Mouse (Mus musculus) heart, postnatal 10 days (tissue): ENCODE measurements at regions not wholly inside any gene's neighbourhood (a gene's known extent, or its start where the extent isn't known, plus 50 kb on each side); places are given as distances from the start of the nearest gene placed in this dataset.

Experiments used
- DNase-seq, 2 experiments: peaks; one replicate each; pipeline ENCODE4 v3.0.0; 2021
- intact Hi-C: fragments of 180-260 bp; cut with DNase I; formaldehyde crosslinking; loops from one replicate; pipeline ENCODE4 v1.15.1; 2025

DNA sequence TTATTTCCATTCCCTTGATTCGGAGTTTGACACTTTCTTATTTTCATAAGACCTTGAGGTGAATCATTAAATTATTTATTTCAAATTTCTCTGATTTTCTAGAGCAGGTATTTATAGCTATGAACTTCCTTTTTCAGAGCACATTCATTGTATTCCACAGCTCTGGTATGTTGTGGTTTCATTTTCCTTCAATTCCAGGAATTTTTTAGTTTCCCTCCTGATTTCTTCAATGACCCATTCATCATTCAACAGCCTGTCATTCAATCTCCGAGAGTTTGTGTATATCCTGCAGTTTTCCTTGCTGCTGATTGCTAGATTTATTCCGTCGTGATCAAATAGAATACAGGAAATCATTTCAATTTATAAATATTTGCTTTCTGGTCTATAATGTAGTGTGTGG, 264.7 kb upstream of the Rtl1 start:
- intact Hi-C loops: no loop called here
- no peak for DNase-seq

- no peak for DNase-seq
- intact Hi-C loops: no loop called here
Observed at GRCm38 (mm10) chr12:109871021-109871420, 270.9 kb upstream of the Rtl1 start.

DNA sequence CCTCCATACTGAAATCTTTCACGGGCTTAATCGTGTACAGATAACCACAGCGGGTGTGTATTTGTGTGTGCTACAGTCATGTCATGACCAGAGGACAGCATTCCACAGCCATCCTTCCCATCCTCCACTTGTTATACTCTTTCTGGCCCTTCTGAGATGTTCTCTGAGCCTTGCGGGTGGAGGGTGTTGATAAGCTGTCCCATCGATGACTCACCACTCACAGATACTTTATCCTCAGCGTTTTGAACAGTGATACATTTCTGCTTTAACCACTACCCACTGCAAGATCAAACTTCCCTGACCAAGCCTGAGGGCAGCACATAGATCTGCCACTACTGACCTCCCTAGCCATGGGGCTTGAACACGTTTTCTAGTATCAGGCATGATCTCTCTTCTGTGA, 274.3 kb upstream of the Rtl1 start:
- DNase-seq: no peak
- intact Hi-C loops: no loop called here

DNA sequence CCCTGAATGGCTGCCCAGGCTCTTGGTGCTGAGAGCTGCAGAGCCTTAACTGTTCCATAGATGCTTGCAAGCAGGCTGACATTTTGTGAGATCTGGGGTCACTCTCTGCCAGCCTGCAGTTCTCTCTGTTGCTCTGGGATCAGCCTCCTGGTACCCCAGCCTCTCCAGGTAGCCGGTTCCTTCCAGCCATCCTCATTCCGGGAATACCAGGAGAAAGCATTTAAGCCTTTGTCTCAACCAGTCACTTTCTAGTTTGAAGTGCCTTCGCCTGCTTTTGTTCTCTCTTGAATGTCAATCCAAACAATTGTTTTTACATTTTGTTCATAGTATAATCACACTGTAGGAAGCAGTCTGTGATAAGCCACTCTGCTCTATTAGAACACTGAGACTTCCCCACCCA, 281.0 kb upstream of the Rtl1 start:
- DNase-seq: no peak
- intact Hi-C loops: no loop called here

GRCm38 (mm10) chr12:109891206-109891605, 291.1 kb upstream of the Rtl1 start:
- intact Hi-C loops: no loop called here
- no peak for DNase-seq

DNA sequence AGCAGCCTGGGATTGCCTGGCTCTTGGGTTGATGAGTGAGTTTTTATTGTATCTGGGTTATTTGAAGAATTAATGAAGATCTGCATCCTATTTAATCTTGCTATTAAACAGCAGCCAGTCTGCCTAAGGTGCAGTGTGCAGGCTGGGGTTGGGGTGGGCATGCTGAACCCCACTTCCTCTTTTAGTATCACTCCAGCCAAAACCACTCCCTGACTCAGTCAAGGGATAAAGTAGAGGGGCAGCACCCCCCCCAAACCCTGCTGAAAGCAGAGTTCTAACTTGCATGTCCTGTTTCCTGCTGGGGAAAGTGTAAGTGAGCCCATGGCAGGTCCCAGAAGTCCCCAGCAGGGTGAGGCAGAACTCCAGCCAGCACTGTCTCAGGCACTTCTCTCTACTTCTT, 292.7 kb upstream of the Rtl1 start:
- intact Hi-C loops: no loop called here
- no peak for DNase-seq

DNA sequence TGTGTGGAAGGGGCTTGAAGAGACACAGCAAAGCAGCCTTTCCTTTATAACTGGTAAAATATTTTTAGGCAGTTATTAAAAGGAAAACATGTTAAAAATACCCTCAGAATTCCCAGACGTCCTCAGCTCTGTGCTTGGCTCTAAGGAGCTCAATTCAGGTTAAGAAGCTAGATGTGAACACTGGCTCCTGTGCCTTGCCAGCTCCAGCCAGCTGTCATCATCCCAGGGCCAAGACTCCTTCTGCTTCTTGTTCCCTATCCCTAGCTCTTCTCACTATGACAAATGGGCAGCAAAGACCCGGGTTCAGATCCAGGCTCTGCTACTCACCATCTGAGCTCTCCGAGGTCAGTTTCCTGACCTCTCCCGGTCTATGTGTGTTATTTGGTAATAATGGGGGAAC, 293.5 kb upstream of the Rtl1 start:
- DNase-seq: peak in 1 of 2 experiments; percentile 21
- intact Hi-C loops: no loop called here

DNA sequence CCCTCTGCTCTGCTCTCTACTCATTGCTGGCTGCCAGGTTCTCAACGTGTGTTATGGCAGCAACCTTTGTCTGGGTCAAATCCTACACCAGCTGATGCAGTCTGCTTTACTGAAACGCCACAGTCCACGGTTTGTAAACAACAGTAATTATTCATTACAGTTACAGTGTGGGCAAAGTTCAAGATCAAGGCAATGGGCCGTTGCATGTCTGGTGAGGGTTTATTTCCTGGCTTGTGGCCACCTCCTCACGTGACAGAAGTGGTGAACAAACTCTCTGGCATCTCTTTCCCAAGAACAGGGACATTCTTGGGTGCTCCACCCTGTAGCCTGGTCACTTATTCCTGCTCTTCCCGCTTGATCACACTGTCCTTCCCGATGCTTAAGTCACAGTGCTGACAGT, 295.3 kb upstream of the Rtl1 start:
- intact Hi-C loops: no loop called here

DNA sequence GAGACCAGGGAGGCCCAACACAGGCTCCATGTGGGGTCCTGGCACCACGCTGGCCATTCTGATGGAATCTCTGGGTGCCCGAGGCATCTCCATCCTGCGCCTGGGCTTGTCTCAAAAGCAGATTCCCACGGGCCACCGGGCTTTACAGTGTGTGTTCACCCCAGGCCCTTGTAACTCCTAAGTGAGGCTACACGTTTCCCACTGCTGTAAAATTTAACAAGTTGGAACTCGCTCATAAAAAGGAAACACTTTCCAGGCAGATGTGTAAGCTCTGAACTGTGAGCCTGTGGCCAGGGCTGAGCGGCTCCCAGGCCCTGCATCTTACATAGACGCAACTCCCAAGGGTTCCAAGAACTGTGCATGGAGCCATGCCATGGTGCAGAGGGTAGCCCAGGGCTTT, 296.3 kb upstream of the Rtl1 start:
- intact Hi-C loops: no loop called here
- DNase-seq: no peak

More for the DNA sequence above, 295.3 kb upstream of the Rtl1 start:
- DNase-seq: no peak

GRCm38 (mm10) chr12:109896906-109897305, 296.8 kb upstream of the Rtl1 start:
- no peak for DNase-seq
- intact Hi-C loops: no loop called here

GRCm38 (mm10) chr12:109897861-109898385, 297.8 kb upstream of the Rtl1 start:
- intact Hi-C loops: no loop called here
- DNase-seq: peak in 1 of 2 experiments; percentile 5

GRCm38 (mm10) chr12:109899420-109899819, 299.3 kb upstream of the Rtl1 start:
- intact Hi-C loops: no loop called here

DNA sequence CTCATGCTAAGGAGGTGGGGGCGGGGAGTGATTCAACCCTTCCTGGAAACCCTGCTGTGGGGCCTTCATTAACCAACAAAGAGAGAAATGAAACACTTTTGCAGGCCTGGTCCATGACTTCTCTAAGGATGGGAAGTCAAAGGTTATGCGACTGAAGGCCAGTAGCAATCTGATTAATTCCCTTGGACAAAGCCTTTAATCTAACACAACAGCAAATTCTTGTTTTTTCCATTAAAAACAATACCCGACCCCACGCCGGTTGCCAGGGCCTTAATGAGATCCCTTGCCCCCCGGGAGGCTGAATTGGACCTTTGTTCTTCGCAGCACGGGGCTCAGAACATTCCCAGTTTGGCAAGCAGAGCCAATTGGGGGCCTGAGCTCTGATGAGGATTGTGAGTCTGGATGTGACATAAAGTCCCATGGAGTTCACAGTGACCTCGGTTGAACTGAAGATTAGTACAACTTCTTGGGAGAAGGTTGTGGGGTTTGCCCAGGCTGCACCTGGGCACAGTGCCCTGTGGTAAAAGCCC, 310.9 kb upstream of the Rtl1 start:
- intact Hi-C loops: no loop called here
- DNase-seq: no peak

More at GRCm38 (mm10) chr12:109899420-109899819, 299.3 kb upstream of the Rtl1 start:
- no peak for DNase-seq

DNA sequence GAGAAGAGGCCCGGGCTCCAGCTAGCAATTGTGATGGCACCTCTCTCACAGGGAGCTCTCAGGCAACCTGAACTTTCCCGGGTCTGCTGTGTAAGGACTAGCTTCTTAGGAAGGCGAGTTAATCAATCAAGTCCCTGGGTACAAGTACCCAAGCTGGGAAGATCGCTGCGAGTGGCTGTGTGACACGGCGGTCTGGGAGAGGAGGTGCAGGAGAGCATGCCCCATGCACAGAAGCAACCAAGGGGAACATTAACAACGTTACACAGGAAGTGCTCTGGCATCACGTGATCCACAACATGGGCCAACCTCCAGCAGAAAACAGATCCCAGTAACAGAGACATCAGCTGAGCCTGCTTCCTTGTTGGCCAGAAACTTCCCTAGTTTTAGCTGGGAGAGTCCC, 311.4 kb upstream of the Rtl1 start:
- intact Hi-C loops: no loop called here
- no peak for DNase-seq

- intact Hi-C loops: no loop called here
- DNase-seq: no peak
Observed at GRCm38 (mm10) chr12:109917761-109918160, 317.6 kb upstream of the Rtl1 start.

GRCm38 (mm10) chr12:109918901-109919300, 318.8 kb upstream of the Rtl1 start:
- no peak for DNase-seq
- intact Hi-C loops: no loop called here

- DNase-seq: no peak
- intact Hi-C loops: no loop called here
Observed at GRCm38 (mm10) chr12:109922111-109922510, 322.0 kb upstream of the Rtl1 start.

- DNase-seq: no peak
- intact Hi-C loops: no loop called here
Observed at GRCm38 (mm10) chr12:109925866-109926265, 325.7 kb upstream of the Rtl1 start.

DNA sequence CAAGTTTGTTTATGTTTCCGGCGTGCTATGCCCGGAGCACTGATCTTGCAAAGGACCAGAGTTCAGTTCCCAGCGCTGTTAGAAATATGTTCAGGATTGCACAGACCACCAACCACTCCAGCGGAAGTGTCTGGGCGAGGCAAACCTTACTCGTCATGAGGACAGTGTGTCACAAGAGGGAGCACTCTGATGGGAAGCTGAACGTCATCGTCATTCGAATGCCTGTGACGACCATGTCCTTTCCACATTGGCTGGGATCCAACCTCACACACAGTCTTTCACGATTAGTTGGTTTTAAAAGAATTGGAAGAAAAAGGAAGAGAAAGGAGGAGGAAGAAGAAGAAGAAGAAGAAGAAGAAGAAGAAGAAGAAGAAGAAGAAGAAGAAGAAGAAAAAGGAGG, 326.5 kb upstream of the Rtl1 start:
- intact Hi-C loops: no loop called here
- DNase-seq: peak; percentile 5 to 11

GRCm38 (mm10) chr12:109946179-109946578, 332.7 kb upstream of the Dio3 start:
- DNase-seq: no peak
- intact Hi-C loops: no loop called here

DNA sequence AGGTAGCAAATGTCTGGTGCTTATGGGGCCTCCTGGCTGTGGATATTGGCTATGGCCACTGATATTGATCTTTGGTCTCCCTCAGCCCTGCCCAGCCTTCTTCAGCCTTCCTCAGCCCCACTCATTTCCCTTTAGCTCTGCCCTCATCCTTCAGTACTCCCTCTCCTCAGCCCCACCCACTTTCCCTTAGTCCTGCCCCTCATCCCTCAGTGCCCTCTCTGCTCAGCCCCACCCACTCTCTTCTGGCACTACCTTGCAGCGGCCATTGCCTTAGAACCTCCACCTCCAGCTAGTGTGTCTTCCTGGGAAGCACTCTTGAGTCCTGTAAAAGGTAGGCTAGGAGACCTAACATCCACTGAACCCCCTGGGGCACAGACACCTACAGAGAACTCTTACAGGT, 331.9 kb upstream of the Dio3 start:
- DNase-seq: no peak
- intact Hi-C loops: no loop called here

- intact Hi-C loops: no loop called here
- DNase-seq: no peak
Observed at GRCm38 (mm10) chr12:109947886-109948433, 330.9 kb upstream of the Dio3 start.

- intact Hi-C loops: no loop called here
- DNase-seq: no peak
Observed at GRCm38 (mm10) chr12:109948434-109948984, 330.4 kb upstream of the Dio3 start.
